Mouse (Mus musculus): ENCODE data around the gene Ube2u.

The Ube2u gene

GRCm38 (mm10) chr4:100553296-100553695 lies 74.6 kb downstream of the Ube2u start:
- DNase-seq, result no peak

- DNase-seq, result peak; percentile 78
Observed at GRCm38 (mm10) chr4:100588236-100589206, 109.9 kb downstream of the Ube2u start.

GRCm38 (mm10) chr4:100595771-100596170 lies 117.1 kb downstream of the Ube2u start:
- no peak for DNase-seq

- no peak for DNase-seq
Observed at GRCm38 (mm10) chr4:100596630-100597029, 118.0 kb downstream of the Ube2u start.

GRCm38 (mm10) chr4:100597049-100597448 lies 118.4 kb downstream of the Ube2u start:
- DNase-seq, result no peak
